ENCODE assay signal across 8 mouse cellular contexts in genomic region chr1:133800948-133801393, GRCm38 (mm10). TPM values are rescaled to one million over a fixed set of nuclear protein-coding genes. Genes with fewer than 3 reads are reported as not detected.
DNase-seq lines count a peak whose midpoint lies in the region; ATAC-seq and TF ChIP-seq lines count a peak whose summit lies in the region.

Gene Atp2b4 (minus strand): TSS chr1:133801041.

- 1% methylated on average over 16 of the region's 16 CpGs for WGBS in cerebellum, adult 2 months
- under 1% methylated on average over 16 of the region's 16 CpGs for WGBS in forebrain, postnatal 0 days
- WGBS in lung, embryonic 15.5 days = under 1% methylated on average over 16 of the region's 16 CpGs

- TF ChIP-seq CTCF in MEL (IDR thresholded peaks at IDR 0.05 in 2 of 3, conservative IDR thresholded peaks at IDR 0.05 in 1 of 3; ENCODE audit: control insufficient read depth in 1 of 3, insufficient read depth in 1 of 3, low read depth in 2 of 3, low read length in 3 of 3, poor library complexity in 1 of 3, severe bottlenecking in 1 of 3) = no peak
- TF ChIP-seq CTCF in cerebellum, adult 2 months (IDR thresholded peaks at IDR 0.05; ENCODE audit: borderline replicate concordance, insufficient read depth, low read depth, low read length) = no peak
- TF ChIP-seq CTCF in forebrain, postnatal 0 days (IDR thresholded peaks at IDR 0.05; ENCODE audit: low read depth) = no peak

- TF ChIP-seq EP300 in MEL (IDR thresholded peaks at IDR 0.05; ENCODE audit: low read depth in 1 of 2, low read length in 2 of 2) = peak; percentile 82 to 89

- DNase-seq in MEL (ENCODE audit: low read depth, low spot score) = peak; percentile 98
- peak; percentile 91 to 94 for DNase-seq in cerebellum, adult 2 months
- DNase-seq in forebrain, postnatal 0 days = peak; percentile 89
- DNase-seq in heart, postnatal 4 days = peak; percentile 98
- DNase-seq in layer of hippocampus, adult 8-10 months (ENCODE audit: low spot score in 2 of 2) = peak; percentile 87 to 93
- DNase-seq in ovary, adult 18-20 months (ENCODE audit: low spot score) = peak; percentile 94
- peak; percentile 77 for DNase-seq in thymus, postnatal 0 days (ENCODE audit: low spot score)

- H3K9me3 ChIP-seq in MEL (replicated peaks; ENCODE audit: insufficient read depth, low read length) = no peaks in the 10 kb centered on the region
- H3K9me3 ChIP-seq in forebrain, postnatal 0 days (ENCODE audit: low read length) = no peaks in the 10 kb centered on the region
- no peaks in the 10 kb centered on the region for H3K9me3 ChIP-seq in lung, embryonic 15.5 days

- peak within 1 kb of the TSS; percentile 54 for H3K9ac ChIP-seq in MEL (ENCODE audit: control insufficient read depth, low read depth, low read length, poor library complexity, severe bottlenecking)
- H3K9ac ChIP-seq in forebrain, postnatal 0 days = peak within 1 kb of the TSS; percentile 31
- H3K9ac ChIP-seq in lung, embryonic 15.5 days = peak within 1 kb of the TSS; percentile 45

- peaks cover 0 to 31% of the 10 kb centered on the region in 2 experiments; a peak in 2 of 4 replicates for H3K36me3 ChIP-seq in MEL (ENCODE audit: control insufficient read depth in 1 of 2, insufficient read depth in 2 of 2, low read length in 2 of 2)
- no peaks in the 10 kb centered on the region for H3K36me3 ChIP-seq in forebrain, postnatal 0 days (ENCODE audit: insufficient read depth)
- no peaks in the 10 kb centered on the region for H3K36me3 ChIP-seq in lung, embryonic 15.5 days

- no peaks in the 10 kb centered on the region for H3K27me3 ChIP-seq in MEL (ENCODE audit: control insufficient read depth in 1 of 2, insufficient read depth in 2 of 2, low read length in 2 of 2)
- H3K27me3 ChIP-seq in cerebellum, adult 2 months (ENCODE audit: control insufficient read depth, insufficient read depth, low read length) = no peaks in the 10 kb centered on the region
- no peaks in the 10 kb centered on the region for H3K27me3 ChIP-seq in forebrain, postnatal 0 days (ENCODE audit: insufficient read depth, low read length)
- no peaks in the 10 kb centered on the region for H3K27me3 ChIP-seq in lung, embryonic 15.5 days

- peak in 1 of 2 experiments; percentile 68; a peak in 1 of 4 replicates for TF ChIP-seq POLR2A in MEL (IDR thresholded peaks at IDR 0.05; ENCODE audit: control insufficient read depth in 1 of 2, insufficient read depth in 1 of 2, low read depth in 1 of 2, low read length in 2 of 2, poor library complexity in 1 of 2)
- TF ChIP-seq POLR2A in cerebellum, adult 2 months (IDR thresholded peaks at IDR 0.05; ENCODE audit: borderline replicate concordance, insufficient read depth, low read length) = no peak

- TF ChIP-seq RAD21 in MEL (IDR thresholded peaks at IDR 0.05; ENCODE audit: low read depth, low read length) = no peak

- ATAC-seq in forebrain, postnatal 0 days = peak; percentile 93
- ATAC-seq in lung, embryonic 15.5 days (ENCODE audit: borderline replicate concordance, extremely low read depth, low FRiP score, low TSS enrichment) = peak; percentile 94

- peak within 1 kb of the TSS; percentile 85 for H3K27ac ChIP-seq in MEL (ENCODE audit: control insufficient read depth, low read depth, low read length)
- peak within 1 kb of the TSS; percentile 26; the same call in 1 of the 2 replicates for H3K27ac ChIP-seq in cerebellum, adult 2 months (ENCODE audit: insufficient read depth, low read length)
- H3K27ac ChIP-seq in forebrain, postnatal 0 days (ENCODE audit: low read depth, low read length) = 0 out of 2 replicates have a peak within 1 kb of the TSS, but pooled peaks have one; percentile 5
- peak within 1 kb of the TSS; percentile 67 for H3K27ac ChIP-seq in lung, embryonic 15.5 days

- H3K4me3 ChIP-seq in MEL (ENCODE audit: control insufficient read depth in 1 of 2, insufficient read depth in 1 of 2, low read depth in 2 of 2, low read length in 2 of 2) = peak within 1 kb of the TSS; percentile 61 to 94
- peak within 1 kb of the TSS; percentile 69 for H3K4me3 ChIP-seq in cerebellum, adult 2 months (replicated peaks; ENCODE audit: insufficient read depth, low read depth, low read length)
- peak within 1 kb of the TSS; percentile 48 for H3K4me3 ChIP-seq in forebrain, postnatal 0 days (ENCODE audit: low read depth, low read length)
- H3K4me3 ChIP-seq in lung, embryonic 15.5 days = peak within 1 kb of the TSS; percentile 54

- H3K4me2 ChIP-seq in forebrain, postnatal 0 days (ENCODE audit: low read depth) = peak within 1 kb of the TSS; percentile 76
- H3K4me2 ChIP-seq in lung, embryonic 15.5 days = peak within 1 kb of the TSS; percentile 93

- H3K79me2 ChIP-seq in MEL (ENCODE audit: control insufficient read depth, insufficient read depth, low read length, poor library complexity) = peaks cover 9% of the 10 kb centered on the region

- peaks cover 19 to 46% of the 10 kb centered on the region in 2 experiments for H3K4me1 ChIP-seq in MEL (ENCODE audit: control insufficient read depth in 1 of 2, insufficient read depth in 2 of 2, low read length in 2 of 2)
- H3K4me1 ChIP-seq in cerebellum, adult 2 months (ENCODE audit: control insufficient read depth, insufficient read depth, low read length) = peaks cover 9% of the 10 kb centered on the region; the same call in 1 of the 2 replicates
- peaks cover 8% of the 10 kb centered on the region; the same call in 1 of the 2 replicates for H3K4me1 ChIP-seq in forebrain, postnatal 0 days (ENCODE audit: insufficient read depth)
- peaks cover 34% of the 10 kb centered on the region for H3K4me1 ChIP-seq in lung, embryonic 15.5 days

TF ChIP-seq in MEL, 35 proteins besides CTCF, POLR2A, EP300 and RAD21 (continues in another document):
- TF ChIP-seq HCFC1 (IDR thresholded peaks at IDR 0.05; ENCODE audit: low read depth, low read length) = peak; percentile 52; the same call in 1 of the 2 replicates
- TF ChIP-seq MAZ (IDR thresholded peaks at IDR 0.05; ENCODE audit: low read depth, low read length) = peak; percentile 77
- no peak for TF ChIP-seq CHD2 (IDR thresholded peaks at IDR 0.05; ENCODE audit: low read length)
- TF ChIP-seq GATA1 (IDR thresholded peaks at IDR 0.05; ENCODE audit: low read depth, low read length) = peak; percentile 23; the same call in 1 of the 2 replicates
- peak; percentile 23; the same call in 1 of the 2 replicates for TF ChIP-seq POLR2AphosphoS2 (IDR thresholded peaks at IDR 0.05; ENCODE audit: low read length)
- no peak for TF ChIP-seq SMC3 (IDR thresholded peaks at IDR 0.05; ENCODE audit: low read depth, low read length)
- no peak for TF ChIP-seq MYC (IDR thresholded peaks at IDR 0.05; ENCODE audit: low read depth, low read length)
- no peak for TF ChIP-seq ZMIZ1 (IDR thresholded peaks at IDR 0.05; ENCODE audit: low read depth, low read length)
- peak; percentile 68 for TF ChIP-seq MAX (IDR thresholded peaks at IDR 0.05; ENCODE audit: low read length)
- TF ChIP-seq MXI1 (IDR thresholded peaks at IDR 0.05; ENCODE audit: low read depth, low read length) = peak; percentile 55; the same call in 1 of the 2 replicates
- TF ChIP-seq ZNF384 (IDR thresholded peaks at IDR 0.05; ENCODE audit: low read depth, low read length) = no peak
- no peak for TF ChIP-seq MAFK (IDR thresholded peaks at IDR 0.05; ENCODE audit: borderline replicate concordance, low read depth, low read length)
- peak; percentile 44 for TF ChIP-seq NELFE (IDR thresholded peaks at IDR 0.05; ENCODE audit: low read depth, low read length)
- no peak for TF ChIP-seq USF1 (IDR thresholded peaks at IDR 0.05; ENCODE audit: low read depth, low read length)
- TF ChIP-seq ZC3H11A (IDR thresholded peaks at IDR 0.05; ENCODE audit: low read depth, low read length) = no peak
- TF ChIP-seq GABPA (IDR thresholded peaks at IDR 0.05; ENCODE audit: low read depth, low read length) = no peak
- peak; percentile 68 for TF ChIP-seq TBP (IDR thresholded peaks at IDR 0.05; ENCODE audit: low read depth, low read length)
- no peak; the same call in 1 of the 2 replicates for TF ChIP-seq NRF1 (IDR thresholded peaks at IDR 0.05; ENCODE audit: insufficient read depth, low read depth, low read length, poor library complexity, severe bottlenecking)
- no peak for TF ChIP-seq JUND (IDR thresholded peaks at IDR 0.05; ENCODE audit: low read depth, low read length)
- TF ChIP-seq ELF1 (IDR thresholded peaks at IDR 0.05; ENCODE audit: low read depth, low read length) = no peak; the same call in none of the 2 replicates
- TF ChIP-seq ZKSCAN1 (IDR thresholded peaks at IDR 0.05; ENCODE audit: low read depth, low read length) = no peak
- TF ChIP-seq ETS1 (IDR thresholded peaks at IDR 0.05; ENCODE audit: low read depth, low read length) = 0 out of 2 replicates have a peak, but pooled peaks have one; percentile 43
- no peak for TF ChIP-seq UBTF (IDR thresholded peaks at IDR 0.05; ENCODE audit: borderline replicate concordance, insufficient read depth, low read depth, low read length)
- no peak for TF ChIP-seq BHLHE40 (IDR thresholded peaks at IDR 0.05; ENCODE audit: borderline replicate concordance, low read depth, low read length)
- no peak for TF ChIP-seq POLR2AphosphoS5 (IDR thresholded peaks at IDR 0.05; ENCODE audit: borderline replicate concordance, low read depth, low read length)
- TF ChIP-seq MYB (IDR thresholded peaks at IDR 0.05; ENCODE audit: low read depth, low read length) = peak; percentile 79
- TF ChIP-seq TAL1 (IDR thresholded peaks at IDR 0.05; ENCODE audit: low read length) = no peak
- no peak; the same call in 1 of the 2 replicates for TF ChIP-seq RCOR1 (IDR thresholded peaks at IDR 0.05; ENCODE audit: low read depth, low read length)
- TF ChIP-seq CHD1 (IDR thresholded peaks at IDR 0.05; ENCODE audit: low read depth, low read length) = no peak
- TF ChIP-seq KAT2A (conservative IDR thresholded peaks at IDR 0.05; ENCODE audit: low read depth, low read length) = no peak
- peak; percentile 90 for TF ChIP-seq SIN3A (IDR thresholded peaks at IDR 0.05; ENCODE audit: low read length)

RNA-seq across cellular contexts. Expression of gene Atp2b4, which starts in this region (rescaled TPM):
- 21.1 and 22.9 TPM in 2 replicates for total RNA-seq in MEL (2012; rRNA removed)
- polyA plus RNA-seq in MEL (2012; ENCODE audit: insufficient read depth in 1 of 2, insufficient read length in 2 of 2, low read depth in 1 of 2, low replicate concordance in 2 of 2, missing spikeins in 1 of 2) = 10 to 100 TPM in 1 of 2 experiments, not detected in 1; 18.8 TPM
- 18.7 and 19.8 TPM in 2 replicates for polyA plus RNA-seq in cerebellum, adult 2 months (2012; rRNA removed)
- total RNA-seq in forebrain, postnatal 0 days (2014; rRNA removed) = 60.2 and 69.1 TPM in 2 replicates
- 6.5 and 11.4 TPM in 2 replicates for polyA plus RNA-seq in forebrain, postnatal 0 days (2015; fragmentation: Nextera tagmentation; extraction: Ambion mirVana)
- 10 to 100 TPM; 32.4 to 37.4 TPM for total RNA-seq in heart, postnatal 4 days (2021)
- 100 to 1,000 TPM in 1 of 4 experiments, 10 to 100 TPM in 3; 85.7 to 102 (median 91.8) TPM for total RNA-seq in layer of hippocampus, adult 8-10 months (2022)
- 9.0 and 9.6 TPM in 2 replicates for polyA plus RNA-seq in lung, embryonic 15.5 days (2015; fragmentation: Nextera tagmentation; extraction: Ambion mirVana)
- polyA plus RNA-seq in thymus, postnatal 0 days (2015; fragmentation: Nextera tagmentation; extraction: Ambion mirVana) = 3.1 and 3.5 TPM in 2 replicates

Comparison
In these comparisons a context has a peak if more than half of its experiments do, and no peak if none do; other contexts are left out.
1. Peak in every context shown above with its lines: DNase-seq, ATAC-seq, H3K4me3 ChIP-seq and H3K27ac ChIP-seq.
2. H3K27ac ChIP-seq: peak in every context shown above with its lines; median percentile 85 in MEL; 67 in lung, embryonic 15.5 days; 26 in cerebellum, adult 2 months; 5 in forebrain, postnatal 0 days.